Mouse (Mus musculus): ENCODE measurements at regions not wholly inside any gene's neighbourhood (a gene's known extent, or its start where the extent isn't known, plus 50 kb on each side); places are given as distances from the start of the nearest gene placed in this dataset.

GRCm38 (mm10) chr19:14035371-14035770 is 122.0 kb downstream of the Olfr1505 start:
- no peaks in the 10 kb centered on the region for H3K27me3 ChIP-seq (ENCODE audit: low read depth, poor library complexity, severe bottlenecking)
- no peak overlapping the region for H3K4me3 ChIP-seq
- H3K27ac ChIP-seq (replicated peaks): peak overlapping the region; percentile 55; the same call in 1 of the 2 replicates
- H3K9me3 ChIP-seq (replicated peaks): no peaks in the 10 kb centered on the region
- 64% methylated on average over 1 of the region's 1 CpGs for WGBS
- H3K36me3 ChIP-seq: no peaks in the 10 kb centered on the region
- no peak for DNase-seq (ENCODE audit: low spot score)
- peaks cover 34% of the 10 kb centered on the region for H3K4me1 ChIP-seq

DNA sequence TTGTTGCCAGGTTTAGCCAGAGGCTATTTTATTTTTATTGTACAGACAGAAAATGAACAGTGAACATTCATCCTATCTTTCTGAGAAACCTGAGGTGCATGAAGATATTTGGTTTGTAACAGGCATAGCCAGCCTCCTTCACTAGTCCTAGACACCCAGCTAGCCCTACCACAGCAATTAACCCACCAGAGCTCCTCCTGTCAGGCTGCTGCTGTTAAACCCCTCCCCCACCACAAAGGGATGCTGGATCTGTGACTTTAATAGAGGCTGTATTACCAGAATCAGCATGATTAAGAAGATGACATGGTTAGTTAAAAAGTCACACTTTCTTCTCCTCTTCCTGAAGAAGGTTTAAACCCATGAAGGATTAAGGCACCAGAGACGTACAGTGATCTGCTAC is 122.5 kb downstream of the Olfr1505 start:
- DNase-seq (ENCODE audit: low spot score): peak; percentile 24
- H3K36me3 ChIP-seq: no peaks in the 10 kb centered on the region
- 48% methylated on average over 1 of the region's 1 CpGs for WGBS
- H3K27me3 ChIP-seq (ENCODE audit: low read depth, poor library complexity, severe bottlenecking): no peaks in the 10 kb centered on the region
- H3K27ac ChIP-seq (replicated peaks): peak overlapping the region; percentile 55
- H3K4me3 ChIP-seq: no peak overlapping the region
- no peaks in the 10 kb centered on the region for H3K9me3 ChIP-seq (replicated peaks)
- H3K4me1 ChIP-seq: peaks cover 34% of the 10 kb centered on the region

DNA sequence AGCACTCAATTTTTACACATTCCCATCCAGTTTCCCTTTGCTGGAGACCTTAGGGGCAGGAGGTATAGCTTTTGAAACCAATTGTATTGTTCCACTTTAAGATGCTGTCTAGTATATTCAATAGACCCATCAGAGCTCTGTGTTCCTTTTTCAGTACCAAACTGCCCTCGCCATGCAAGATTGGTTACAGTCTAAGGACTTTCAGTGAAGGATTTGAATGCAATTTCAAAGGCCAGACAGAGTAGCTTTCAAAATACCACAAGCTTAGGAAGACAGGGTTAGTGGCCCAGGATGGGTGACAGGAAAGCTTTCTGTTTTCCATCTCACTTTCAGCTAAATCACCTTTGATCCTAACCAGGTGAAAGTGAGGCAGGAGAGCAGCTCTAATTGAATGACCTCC is 123.4 kb downstream of the Olfr1505 start:
- peak overlapping the region; percentile 55; the same call in 1 of the 2 replicates for H3K27ac ChIP-seq (replicated peaks)
- H3K4me1 ChIP-seq: peaks cover 34% of the 10 kb centered on the region
- H3K4me3 ChIP-seq: no peak overlapping the region
- no peak for DNase-seq (ENCODE audit: low spot score)
- no peaks in the 10 kb centered on the region for H3K36me3 ChIP-seq
- no peaks in the 10 kb centered on the region for H3K27me3 ChIP-seq (ENCODE audit: low read depth, poor library complexity, severe bottlenecking)
- no peaks in the 10 kb centered on the region for H3K9me3 ChIP-seq (replicated peaks)
- 29% methylated on average over 1 of the region's 1 CpGs for WGBS

DNA sequence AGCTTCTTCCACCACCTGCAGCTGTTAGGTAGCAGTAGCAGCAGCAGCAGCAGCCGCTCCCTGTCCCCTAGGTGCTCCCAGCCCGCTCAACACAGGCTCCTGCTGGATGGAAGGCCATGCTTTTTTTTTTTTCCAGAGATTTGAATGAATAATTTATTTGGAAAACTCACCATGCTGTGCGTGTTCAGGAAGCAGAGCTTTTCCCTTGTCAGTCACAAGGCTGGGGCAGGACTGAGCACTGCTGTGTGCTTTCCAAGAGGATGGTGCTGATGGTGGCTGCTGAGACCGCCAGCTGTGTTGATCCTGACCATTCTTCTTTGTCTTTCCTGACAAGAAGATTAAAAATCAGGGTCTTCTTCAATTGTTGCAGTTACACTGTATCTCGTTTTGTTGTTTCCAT is 129.4 kb downstream of the Olfr1505 start:
- peaks cover 10% of the 10 kb centered on the region for H3K4me1 ChIP-seq
- no peak overlapping the region for H3K27ac ChIP-seq (replicated peaks)
- WGBS: 38% methylated on average over 5 of the region's 5 CpGs
- no peaks in the 10 kb centered on the region for H3K36me3 ChIP-seq
- H3K27me3 ChIP-seq (ENCODE audit: low read depth, poor library complexity, severe bottlenecking): no peaks in the 10 kb centered on the region
- peak; percentile 15 for DNase-seq (ENCODE audit: low spot score)
- no peaks in the 10 kb centered on the region for H3K9me3 ChIP-seq (replicated peaks)
- no peak overlapping the region for H3K4me3 ChIP-seq

GRCm38 (mm10) chr19:14045456-14045855 is 132.1 kb downstream of the Olfr1505 start:
- Histone ChIP-seq H3K4me1 (peaks cover 10% of the 10 kb centered on the region), H3K4me3 (no peak overlapping the region), H3K27me3 (ENCODE audit: low read depth, poor library complexity, severe bottlenecking) (no peaks in the 10 kb centered on the region), H3K9me3 (replicated peaks) (no peaks in the 10 kb centered on the region), H3K36me3 (no peaks in the 10 kb centered on the region), H3K27ac (replicated peaks) (no peak overlapping the region)
- no peak for DNase-seq (ENCODE audit: low spot score)
- WGBS: 64% methylated on average over 2 of the region's 2 CpGs

GRCm38 (mm10) chr19:14052052-14052451 is 138.7 kb downstream of the Olfr1505 start:
- no peaks in the 10 kb centered on the region for H3K27me3 ChIP-seq (ENCODE audit: low read depth, poor library complexity, severe bottlenecking)
- H3K4me3 ChIP-seq: no peak overlapping the region
- no peak for DNase-seq (ENCODE audit: low spot score)
- WGBS: 96% methylated on average over 4 of the region's 4 CpGs
- H3K36me3 ChIP-seq: no peaks in the 10 kb centered on the region
- H3K27ac ChIP-seq (replicated peaks): no peak overlapping the region
- H3K9me3 ChIP-seq (replicated peaks): no peaks in the 10 kb centered on the region
- no peaks in the 10 kb centered on the region for H3K4me1 ChIP-seq

DNA sequence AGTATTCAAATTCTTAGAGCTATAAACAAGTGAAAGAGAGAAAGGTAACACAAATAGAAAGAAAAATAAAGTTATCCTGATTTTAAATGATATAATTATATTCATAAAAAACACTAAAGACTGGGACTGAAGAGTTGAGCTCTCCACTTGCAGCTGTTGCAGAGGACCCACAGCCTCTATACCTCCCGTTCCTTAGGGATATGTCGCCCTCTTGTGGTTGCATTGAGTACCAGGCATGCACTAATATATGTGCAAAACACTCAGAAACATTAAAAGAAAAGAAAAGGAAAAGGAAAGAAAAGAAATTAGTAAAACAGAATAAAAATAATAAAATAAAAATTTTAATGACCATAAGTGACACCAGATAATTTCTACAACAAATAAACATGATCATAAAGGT is 167.2 kb downstream of the Olfr1505 start:
- H3K36me3 ChIP-seq: no peaks in the 10 kb centered on the region
- H3K27me3 ChIP-seq (ENCODE audit: low read depth, poor library complexity, severe bottlenecking): no peaks in the 10 kb centered on the region
- no peaks in the 10 kb centered on the region for H3K4me1 ChIP-seq
- WGBS: 15% methylated on average over 2 of the region's 2 CpGs
- H3K9me3 ChIP-seq (replicated peaks): peaks cover 15% of the 10 kb centered on the region; the same call in 1 of the 2 replicates
- H3K27ac ChIP-seq (replicated peaks): no peak overlapping the region
- no peak overlapping the region for H3K4me3 ChIP-seq
- DNase-seq (ENCODE audit: low spot score): no peak

GRCm38 (mm10) chr19:14084726-14085125 is 171.4 kb downstream of the Olfr1505 start:
- Histone ChIP-seq H3K27ac (replicated peaks) (no peak overlapping the region), H3K27me3 (ENCODE audit: low read depth, poor library complexity, severe bottlenecking) (no peaks in the 10 kb centered on the region), H3K4me3 (no peak overlapping the region), H3K36me3 (no peaks in the 10 kb centered on the region), H3K4me1 (no peaks in the 10 kb centered on the region), H3K9me3 (replicated peaks) (peaks cover 15% of the 10 kb centered on the region; the same call in 1 of the 2 replicates)
- no peak for DNase-seq (ENCODE audit: low spot score)
- WGBS: 93% methylated on average over 3 of the region's 3 CpGs

DNA sequence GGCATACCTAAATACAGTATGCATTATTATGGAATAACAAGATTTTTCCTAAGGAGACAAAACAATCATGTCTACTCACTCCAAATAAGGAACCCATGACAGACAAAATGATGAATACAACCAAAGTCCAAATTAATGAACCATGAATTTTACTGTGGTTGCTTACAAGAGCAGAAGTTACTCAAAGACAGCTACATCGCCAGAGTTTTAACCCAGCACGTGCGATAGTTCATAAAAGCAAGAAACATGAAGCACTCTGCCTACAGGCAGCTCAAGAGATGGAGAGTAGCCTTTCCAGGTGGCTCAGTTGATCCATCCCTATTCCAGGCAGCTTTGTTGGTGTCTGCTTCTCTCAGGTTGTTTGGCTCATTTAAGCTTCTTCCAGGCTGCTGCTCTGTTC is 176.8 kb downstream of the Olfr1505 start:
- H3K4me3 ChIP-seq: no peak overlapping the region
- 93% methylated on average over 3 of the region's 3 CpGs for WGBS
- H3K9me3 ChIP-seq (replicated peaks): no peaks in the 10 kb centered on the region
- H3K27ac ChIP-seq (replicated peaks): no peak overlapping the region
- DNase-seq (ENCODE audit: low spot score): no peak
- no peaks in the 10 kb centered on the region for H3K36me3 ChIP-seq
- H3K4me1 ChIP-seq: no peaks in the 10 kb centered on the region
- no peaks in the 10 kb centered on the region for H3K27me3 ChIP-seq (ENCODE audit: low read depth, poor library complexity, severe bottlenecking)

DNA sequence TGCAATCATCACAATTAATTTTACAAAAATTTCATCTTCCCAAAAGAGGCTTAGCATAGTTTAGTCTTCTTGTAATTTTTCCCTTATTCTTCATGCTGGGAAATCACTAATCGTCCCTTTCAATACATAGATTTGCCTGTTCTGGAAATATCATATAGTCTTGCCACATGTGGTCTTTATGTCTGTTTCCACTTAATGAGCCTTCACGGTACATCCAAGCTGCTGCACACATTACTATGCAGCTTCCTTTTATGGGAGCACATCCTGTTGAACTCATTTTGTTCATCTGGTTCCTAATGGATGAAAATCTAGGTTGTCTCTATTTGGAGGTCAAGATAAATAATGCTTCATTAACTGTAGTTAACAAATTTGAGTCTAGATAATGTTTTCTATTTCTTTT is 180.9 kb downstream of the Olfr1505 start:
- no peak overlapping the region for H3K4me3 ChIP-seq
- H3K4me1 ChIP-seq: no peaks in the 10 kb centered on the region
- DNase-seq (ENCODE audit: low spot score): no peak
- no peaks in the 10 kb centered on the region for H3K9me3 ChIP-seq (replicated peaks)
- WGBS: 82% methylated on average over 2 of the region's 2 CpGs
- no peaks in the 10 kb centered on the region for H3K36me3 ChIP-seq
- no peaks in the 10 kb centered on the region for H3K27me3 ChIP-seq (ENCODE audit: low read depth, poor library complexity, severe bottlenecking)
- no peak overlapping the region for H3K27ac ChIP-seq (replicated peaks)

DNA sequence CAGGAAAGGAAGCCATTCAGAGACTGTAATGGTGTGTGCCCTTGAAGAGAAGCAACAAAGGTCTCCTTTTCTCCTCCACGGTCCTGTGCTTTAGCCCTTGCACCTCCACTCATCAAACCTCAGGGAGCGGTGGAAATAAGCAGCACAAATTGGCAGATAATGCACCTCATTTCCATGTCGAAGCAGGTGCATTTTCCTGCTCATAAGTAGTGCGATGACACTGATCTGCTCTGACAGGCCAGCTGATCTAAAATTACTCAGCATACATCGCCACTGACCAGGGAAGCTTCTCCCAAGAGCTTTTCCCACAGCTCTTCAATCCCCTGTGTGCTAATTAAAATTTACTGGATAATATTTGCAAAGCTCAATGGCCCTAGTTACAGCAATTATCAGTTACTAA is 182.9 kb downstream of the Olfr1505 start:
- H3K27ac ChIP-seq (replicated peaks): no peak overlapping the region
- H3K36me3 ChIP-seq: no peaks in the 10 kb centered on the region
- no peaks in the 10 kb centered on the region for H3K9me3 ChIP-seq (replicated peaks)
- H3K4me1 ChIP-seq: no peaks in the 10 kb centered on the region
- 80% methylated on average over 5 of the region's 5 CpGs for WGBS
- DNase-seq (ENCODE audit: low spot score): no peak
- H3K27me3 ChIP-seq (ENCODE audit: low read depth, poor library complexity, severe bottlenecking): no peaks in the 10 kb centered on the region
- H3K4me3 ChIP-seq: no peak overlapping the region

DNA sequence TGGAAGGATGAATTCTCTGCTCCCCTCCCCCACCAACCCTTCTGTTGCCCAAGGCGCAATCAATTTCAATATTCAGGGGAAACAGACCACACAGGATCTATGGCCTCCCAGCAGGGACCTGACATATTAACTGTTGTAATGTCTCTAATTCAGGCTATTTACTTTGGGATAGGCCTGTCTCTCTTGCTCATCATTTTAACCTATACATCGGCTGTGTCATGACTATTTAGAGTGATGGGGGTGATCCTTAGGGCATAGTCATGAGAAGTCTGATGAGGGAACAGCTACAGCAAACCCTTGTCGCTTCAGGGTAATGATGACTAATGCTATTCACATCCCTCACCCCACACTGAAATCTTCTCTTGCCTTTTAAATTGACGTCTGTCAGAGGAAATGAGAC is 195.8 kb downstream of the Olfr1505 start:
- Histone ChIP-seq H3K4me3 (no peak overlapping the region), H3K27me3 (ENCODE audit: low read depth, poor library complexity, severe bottlenecking) (no peaks in the 10 kb centered on the region), H3K27ac (replicated peaks) (no peak overlapping the region), H3K9me3 (replicated peaks) (no peaks in the 10 kb centered on the region), H3K4me1 (no peaks in the 10 kb centered on the region), H3K36me3 (no peaks in the 10 kb centered on the region)
- DNase-seq (ENCODE audit: low spot score): no peak
- 88% methylated on average over 4 of the region's 4 CpGs for WGBS

- Histone ChIP-seq H3K36me3 (no peaks in the 10 kb centered on the region), H3K4me3 (no peak overlapping the region), H3K4me1 (peaks cover 27% of the 10 kb centered on the region), H3K9me3 (replicated peaks) (no peaks in the 10 kb centered on the region), H3K27me3 (ENCODE audit: low read depth, poor library complexity, severe bottlenecking) (peaks cover 96% of the 10 kb centered on the region), H3K27ac (replicated peaks) (no peak overlapping the region)
- peak; percentile 33 for DNase-seq (ENCODE audit: low spot score)
- 15% methylated on average over 8 of the region's 8 CpGs for WGBS
Observed at GRCm38 (mm10) chr19:14123348-14124113, 210.2 kb downstream of the Olfr1505 start.

All from midbrain, embryonic 10.5 days (tissue).